Mouse (Mus musculus) heart, embryonic 14.5 days (tissue): ENCODE results near the gene Atp6v0a1. TPM values are rescaled to one million over a fixed set of nuclear protein-coding genes. Genes with fewer than 3 reads are reported as not detected.
A peak's percentile ranks its signal among the peaks of the same experiment; 100 is the strongest.

Source experiments
- ATAC-seq: fragments of 200-750 bp; cut with Nextera tagmentation; 2 replicates; pipeline ENCODE4 v1.8.0; 2017; ENCODE audit warnings: low read depth, moderate TSS enrichment; ENCODE audit not compliant: insufficient number of reproducible peaks, insufficient read depth, low FRiP score
- H3K27ac ChIP-seq, 2 experiments: fragments of 200-500 bp in 1 of 2; fragments of 300-500 bp in 1 of 2; sonication (generic) in 1 of 2; replicated peaks in 1 of 2; 2 replicates each; pipeline ENCODE4 v1.5.1; 2012 to 2014; ENCODE audit warnings: low read depth in 2 of 2, low read length in 2 of 2, control low read depth in 1 of 2, mild to moderate bottlenecking in 1 of 2, mixed read lengths in 1 of 2; ENCODE audit not compliant: control insufficient read depth in 1 of 2, insufficient read depth in 1 of 2
- H3K27me3 ChIP-seq: fragments of 300-500 bp; sonication (generic); 2 replicates; pipeline ENCODE4 v1.6.1; 2014; ENCODE audit warnings: mild to moderate bottlenecking, low read length, control low read depth; ENCODE audit not compliant: control insufficient read depth, insufficient read depth
- H3K36me3 ChIP-seq: fragments of 300-500 bp; sonication (generic); 2 replicates; pipeline ENCODE4 v1.6.1; 2014; ENCODE audit warnings: mild to moderate bottlenecking, control low read depth, low read length, mixed read lengths; ENCODE audit not compliant: control insufficient read depth, insufficient read depth
- H3K4me1 ChIP-seq, 2 experiments: fragments of 200-500 bp in 1 of 2; fragments of 300-500 bp in 1 of 2; sonication (generic) in 1 of 2; 2 replicates each; pipeline ENCODE4 v1.6.1; 2012 to 2014; ENCODE audit warnings: low read length in 2 of 2, control low read depth in 1 of 2, mixed read lengths in 1 of 2; ENCODE audit not compliant: control insufficient read depth in 2 of 2, insufficient read depth in 2 of 2
- H3K4me2 ChIP-seq: fragments of 300-500 bp; sonication (generic); 2 replicates; pipeline ENCODE4 v1.6.1; 2014; ENCODE audit warnings: mild to moderate bottlenecking, low read length
- H3K4me3 ChIP-seq, 2 experiments: fragments of 200-500 bp in 1 of 2; fragments of 300-500 bp in 1 of 2; sonication (generic) in 1 of 2; 2 replicates each; pipeline ENCODE4 v1.5.1; 2012 to 2014; ENCODE audit warnings: low read length in 2 of 2, mild to moderate bottlenecking in 2 of 2, control low read depth in 1 of 2, low read depth in 1 of 2, moderate library complexity in 1 of 2; ENCODE audit not compliant: control insufficient read depth in 1 of 2, insufficient read depth in 1 of 2
- H3K9ac ChIP-seq: fragments of 300-500 bp; sonication (generic); 2 replicates; pipeline ENCODE4 v1.6.1; 2014; ENCODE audit warnings: mild to moderate bottlenecking, low read length
- H3K9me3 ChIP-seq: fragments of 300-500 bp; sonication (generic); 2 replicates; pipeline ENCODE4 v1.6.1; 2016; ENCODE audit warnings: low read length, control low read depth; ENCODE audit not compliant: control insufficient read depth
- WGBS: fragments of 180-500 bp; shearing (Covaris S2); extraction: QIAGEN DNeasy Blood & Tissue Kit; methylation state at CpG from one replicate; pipeline ENCODE4 v1.1.7; 2014; 5-methylcytosine and 5-hydroxymethylcytosine counted together
- polyA plus RNA-seq: library from polyadenylated mRNA; unstranded; fragments of >200 nt; fragmentation: Nextera tagmentation; extraction: Ambion mirVana; gene quantifications from 2 replicates; pipeline ENCODE4 v1.2.1, GENCODE M21; 2014

Gene Atp6v0a1
- polyA plus RNA-seq, 1 experiment from 2014 or later, result 57.2 TPM

- Histone ChIP-seq H3K27me3 (no peaks in the 10 kb centered on the region), H3K4me3 (no peak overlapping the region), H3K9ac (peak overlapping the region; percentile 58), H3K4me2 (0 out of 2 replicates have a peak overlapping the region, but pooled peaks have one; percentile 1), H3K9me3 (no peaks in the 10 kb centered on the region), H3K4me1 (peaks cover 81 to 95% of the 10 kb centered on the region in 2 experiments), H3K27ac (peak overlapping the region; percentile 94 to 99), H3K36me3 (peaks cover 32% of the 10 kb centered on the region)
- peak; percentile 12; the same call in 1 of the 2 replicates for ATAC-seq
- 10% methylated on average over 8 of the region's 8 CpGs for WGBS
These were observed 50.9 kb downstream of the Atp6v0a1 start for GRCm38 (mm10) chr11:101060126-101060525.

GRCm38 (mm10) chr11:101061049-101061448 lies 51.8 kb downstream of the Atp6v0a1 start:
- no peak for ATAC-seq
- H3K4me3 ChIP-seq, result no peak overlapping the region
- no peak overlapping the region; the same call in 1 of the 2 replicates for H3K9ac ChIP-seq
- no peaks in the 10 kb centered on the region for H3K27me3 ChIP-seq
- H3K9me3 ChIP-seq, result no peaks in the 10 kb centered on the region
- peak overlapping the region; percentile 30 to 99 for H3K27ac ChIP-seq
- H3K4me2 ChIP-seq, result no peak overlapping the region
- peaks cover 23% of the 10 kb centered on the region for H3K36me3 ChIP-seq
- peaks cover 81 to 98% of the 10 kb centered on the region in 2 experiments for H3K4me1 ChIP-seq
- 80% methylated on average over 5 of the region's 5 CpGs for WGBS

- no peaks in the 10 kb centered on the region for H3K27me3 ChIP-seq
- H3K27ac ChIP-seq, result peak overlapping the region; percentile 91 to 99
- no peaks in the 10 kb centered on the region for H3K9me3 ChIP-seq
- H3K9ac ChIP-seq, result peak overlapping the region; percentile 63
- H3K36me3 ChIP-seq, result peaks cover 15% of the 10 kb centered on the region; the same call in 1 of the 2 replicates
- H3K4me2 ChIP-seq, result no peak overlapping the region
- H3K4me3 ChIP-seq, result no peak overlapping the region
- no peak for ATAC-seq
- 73% methylated on average over 12 of the region's 12 CpGs for WGBS
- H3K4me1 ChIP-seq, result peaks cover 78 to 94% of the 10 kb centered on the region in 2 experiments
These were observed 53.1 kb downstream of the Atp6v0a1 start for GRCm38 (mm10) chr11:101062165-101062884.

GRCm38 (mm10) chr11:101062971-101063675 lies 53.9 kb downstream of the Atp6v0a1 start:
- ATAC-seq, result peak; percentile 6; the same call in 1 of the 2 replicates
- H3K27ac ChIP-seq, result peak overlapping the region; percentile 91 to 99
- WGBS, result 45% methylated on average over 14 of the region's 14 CpGs
- peaks cover 12% of the 10 kb centered on the region; the same call in 1 of the 2 replicates for H3K36me3 ChIP-seq
- H3K9ac ChIP-seq, result peak overlapping the region; percentile 63
- H3K4me2 ChIP-seq, result peak overlapping the region; percentile 36
- H3K9me3 ChIP-seq, result no peaks in the 10 kb centered on the region
- no peak overlapping the region for H3K4me3 ChIP-seq
- peaks cover 74 to 86% of the 10 kb centered on the region in 2 experiments for H3K4me1 ChIP-seq
- no peaks in the 10 kb centered on the region for H3K27me3 ChIP-seq

DNA sequence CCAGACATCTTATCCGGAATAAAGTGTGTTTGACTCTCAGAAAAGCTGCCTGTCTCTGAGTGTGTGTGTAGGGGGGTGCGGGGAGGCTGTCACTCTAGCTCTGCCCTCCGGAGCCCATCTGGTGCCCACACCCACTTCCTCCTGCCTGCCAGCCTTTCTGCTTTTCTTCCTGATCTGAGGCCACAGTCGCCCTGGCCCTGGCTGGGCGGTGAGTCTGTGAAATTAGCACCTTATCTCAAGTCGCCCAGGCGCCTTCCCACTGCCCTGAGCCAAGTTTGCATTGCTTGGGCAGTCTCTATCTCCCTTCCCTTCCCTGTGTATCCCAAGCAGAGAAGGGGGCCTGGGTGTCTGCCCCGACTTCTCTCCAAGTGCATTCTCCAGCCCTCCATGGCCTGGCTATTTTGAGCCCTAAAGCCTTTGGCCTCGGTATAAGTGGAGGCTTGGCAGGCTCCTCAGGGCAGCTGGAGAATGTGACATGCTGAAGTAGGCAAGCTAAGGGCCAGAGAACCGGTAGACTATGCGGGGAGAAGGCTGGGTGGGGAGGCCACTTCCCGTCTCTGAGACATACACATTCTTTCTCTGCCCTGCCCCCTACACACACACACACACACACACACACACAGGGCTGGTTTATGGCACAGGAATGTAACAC lies 54.5 kb downstream of the Atp6v0a1 start:
- ATAC-seq, result peak; percentile 75
- H3K4me3 ChIP-seq, result no peak overlapping the region

GRCm38 (mm10) chr11:101064462-101064861 lies 55.2 kb downstream of the Atp6v0a1 start:
- no peak for ATAC-seq
- Histone ChIP-seq H3K9me3 (no peaks in the 10 kb centered on the region), H3K4me1 (peaks cover 61 to 72% of the 10 kb centered on the region in 2 experiments), H3K4me3 (no peak overlapping the region), H3K36me3 (peaks cover 12% of the 10 kb centered on the region; the same call in 1 of the 2 replicates), H3K9ac (peak overlapping the region; percentile 42), H3K27ac (peak overlapping the region; percentile 91 to 99), H3K27me3 (no peaks in the 10 kb centered on the region), H3K4me2 (peak overlapping the region; percentile 36; the same call in 1 of the 2 replicates)
- 46% methylated on average over 4 of the region's 4 CpGs for WGBS

More for the DNA sequence above, 54.5 kb downstream of the Atp6v0a1 start:
- H3K4me2 ChIP-seq, result peak overlapping the region; percentile 36; the same call in 1 of the 2 replicates
- peak overlapping the region; percentile 63 for H3K9ac ChIP-seq
- peaks cover 12% of the 10 kb centered on the region; the same call in 1 of the 2 replicates for H3K36me3 ChIP-seq
- H3K4me1 ChIP-seq, result peaks cover 68 to 79% of the 10 kb centered on the region in 2 experiments
- WGBS, result 2% methylated on average over 12 of the region's 12 CpGs
- peak overlapping the region; percentile 91 to 99 for H3K27ac ChIP-seq
- H3K27me3 ChIP-seq, result no peaks in the 10 kb centered on the region
- H3K9me3 ChIP-seq, result no peaks in the 10 kb centered on the region

DNA sequence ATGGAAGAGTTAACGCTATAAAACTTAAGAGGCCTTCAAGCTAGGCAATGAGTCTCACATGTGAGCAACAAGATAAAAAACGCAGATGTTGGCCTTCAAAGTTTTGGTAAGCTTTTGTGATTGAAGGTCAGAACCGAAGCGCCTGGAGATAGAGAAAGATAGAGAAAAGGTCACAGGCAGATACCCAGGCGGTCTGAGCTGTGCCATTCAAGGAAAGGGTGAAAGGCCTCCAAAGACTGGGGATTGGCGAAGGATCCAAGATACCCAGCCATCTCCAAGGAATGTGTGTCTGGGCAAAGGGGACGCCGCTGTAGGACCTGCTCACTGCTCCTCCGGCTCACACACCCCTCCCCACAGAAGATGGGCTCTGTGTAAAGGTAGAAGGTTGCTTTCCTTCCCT lies 55.8 kb downstream of the Atp6v0a1 start:
- Histone ChIP-seq H3K4me1 (peaks cover 56 to 67% of the 10 kb centered on the region in 2 experiments), H3K4me2 (no peak overlapping the region), H3K4me3 (no peak overlapping the region), H3K27me3 (no peaks in the 10 kb centered on the region), H3K36me3 (peaks cover 12% of the 10 kb centered on the region; the same call in 1 of the 2 replicates), H3K9ac (no peak overlapping the region), H3K9me3 (no peaks in the 10 kb centered on the region), H3K27ac (peak overlapping the region; percentile 91 to 99)
- WGBS, result 78% methylated on average over 9 of the region's 9 CpGs
- ATAC-seq, result no peak
